Mouse (Mus musculus): ENCODE measurements around the gene Lrp8.

- TF ChIP-seq CTCF (IDR thresholded peaks at IDR 0.05; ENCODE audit: low read depth, low read length) = no peak
- TF ChIP-seq POLR2A (IDR thresholded peaks at IDR 0.05; ENCODE audit: extremely low read depth, insufficient read depth, low read length) = no peak
Measured at GRCm38 (mm10) chr4:107802450-107803331, 630 bp downstream of the Lrp8 start.

All from liver, adult 2 months (tissue).